Mouse (Mus musculus): ENCODE measurements around the gene Slc25a43. TPM values are rescaled to one million over a fixed set of nuclear protein-coding genes. Genes with fewer than 3 reads are reported as not detected.

The Slc25a43 gene
- 1.7 and 2.3 TPM in 2 replicates for polyA plus RNA-seq (2012; rRNA removed; ENCODE audit: low replicate concordance)

GRCm38 (mm10) chrX:36743503-36744101 is at the start of gene Slc25a43:
TSS of gene Slc25a43 (plus strand) at chrX:36743659.

DNA sequence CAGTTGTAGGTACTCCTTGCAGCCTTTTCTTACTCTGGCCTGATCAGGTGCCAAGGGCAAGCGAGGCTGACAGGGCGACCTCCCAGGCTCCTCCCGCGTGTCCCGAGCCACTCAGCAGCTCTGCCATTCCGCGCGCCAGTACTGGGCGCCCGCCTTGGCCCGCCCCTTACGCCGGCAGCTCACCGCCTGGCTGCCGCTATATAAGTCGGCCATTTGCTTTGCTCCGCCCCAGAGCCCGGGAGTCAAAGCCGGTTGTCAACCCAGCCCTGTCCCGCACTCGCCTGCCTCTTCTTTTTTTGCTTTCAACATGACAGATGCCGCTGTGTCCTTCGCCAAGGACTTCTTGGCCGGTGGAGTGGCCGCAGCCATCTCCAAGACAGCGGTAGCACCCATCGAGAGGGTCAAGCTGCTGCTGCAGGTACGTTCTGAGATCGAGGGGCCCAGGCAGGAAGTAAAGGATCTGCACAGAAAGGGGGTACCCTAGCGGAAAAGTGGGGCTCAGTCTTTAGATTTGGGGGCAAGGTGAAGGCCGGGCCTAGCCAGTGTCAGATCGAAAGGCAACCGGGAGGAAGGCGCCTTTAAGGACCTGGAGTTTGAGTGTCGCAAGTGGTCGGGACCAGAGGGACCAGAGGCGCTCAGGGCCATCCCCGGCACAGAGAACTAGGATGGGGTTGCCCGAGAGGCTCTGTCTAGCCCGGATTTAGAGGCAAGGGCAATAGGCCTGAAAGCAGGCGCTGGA is 52.1 kb downstream of the Slc25a43 start, which contains the start of gene Slc25a5:
Gene Slc25a5, plus strand, starts transcription at position 228 of the 739 bp plus-strand sequence.

Other genes with a start within 250 kb of the Slc25a43 start
- gene Pgrmc1, start 145.5 kb upstream of the Slc25a43 start, polyA plus RNA-seq (2012; rRNA removed; ENCODE audit: low replicate concordance) = 66.8 and 165 TPM in 2 replicates
- gene Akap17b, start 98.3 kb upstream of the Slc25a43 start, polyA plus RNA-seq (2012; rRNA removed; ENCODE audit: low replicate concordance) = 0.43 and 0.69 TPM in 2 replicates
- gene Slc25a5, start 52.0 kb downstream of the Slc25a43 start, polyA plus RNA-seq (2012; rRNA removed; ENCODE audit: low replicate concordance) = 466 and 632 TPM in 2 replicates
- 35.8 and 39.2 TPM in 2 replicates for gene Ube2a, start 130.2 kb downstream of the Slc25a43 start, polyA plus RNA-seq (2012; rRNA removed; ENCODE audit: low replicate concordance)
- 10.1 and 16.4 TPM in 2 replicates for gene C330007P06Rik, start 130.5 kb downstream of the Slc25a43 start, polyA plus RNA-seq (2012; rRNA removed; ENCODE audit: low replicate concordance)
- 0.31 and 1.1 TPM in 2 replicates for gene Nkrf, start 159.2 kb downstream of the Slc25a43 start, polyA plus RNA-seq (2012; rRNA removed; ENCODE audit: low replicate concordance)
- gene Sept6, start 248.1 kb downstream of the Slc25a43 start, polyA plus RNA-seq (2012; rRNA removed; ENCODE audit: low replicate concordance) = 13.2 and 29.8 TPM in 2 replicates